Mouse (Mus musculus): Measurements from ENCODE around the gene Aarsd1. TPM values are rescaled to one million over a fixed set of nuclear protein-coding genes. Genes with fewer than 3 reads are reported as not detected.
"Not testable (repeated sequence)": the region's sequence is repeated elsewhere in the genome, so short reads cannot be mapped to it uniquely, and the experiment has no call there.

Aarsd1 gene
- polyA plus RNA-seq, 1 experiment, result 18.7 TPM

DNA sequence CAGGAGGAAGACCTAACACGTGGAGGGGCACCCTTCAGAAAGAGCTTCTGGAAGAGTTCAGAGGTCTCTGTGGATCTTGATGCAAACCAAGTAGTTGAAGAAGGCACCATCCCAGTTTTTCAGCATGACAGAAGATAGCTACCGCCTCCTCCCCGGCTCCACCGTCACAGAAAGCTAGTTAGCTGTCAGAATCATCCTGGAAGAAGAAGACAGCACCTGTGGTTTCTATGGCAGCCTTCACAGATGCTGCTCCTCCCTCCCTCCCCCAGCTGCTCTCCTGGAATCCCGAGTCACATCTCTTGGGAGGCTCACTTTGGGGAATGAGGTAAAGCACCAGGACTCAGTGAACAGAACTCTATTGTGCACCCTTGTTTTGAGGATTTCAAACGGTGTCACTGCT lies 1.6 kb upstream of the Aarsd1 start:
- Histone ChIP-seq H3K36me3 (ENCODE audit: control insufficient read depth, insufficient read depth, low read length) (no peaks in the 10 kb centered on the region), H3K4me1 (ENCODE audit: control insufficient read depth, insufficient read depth, low read length) (peaks cover 1% of the 10 kb centered on the region), H3K4me3 (ENCODE audit: control insufficient read depth, low read depth, low read length) (no peak overlapping the region), H3K27me3 (ENCODE audit: control insufficient read depth, insufficient read depth, low read length) (no peaks in the 10 kb centered on the region), H3K27ac (ENCODE audit: control insufficient read depth, insufficient read depth, low read depth, low read length) (no peak overlapping the region)
- TF ChIP-seq CTCF (IDR thresholded peaks at IDR 0.05; ENCODE audit: control insufficient read depth, insufficient read depth, insufficient replicate concordance, low read depth, low read length) (no peak), POLR2A (IDR thresholded peaks at IDR 0.05; ENCODE audit: control insufficient read depth, low read depth, low read length) (no peak)

DNA sequence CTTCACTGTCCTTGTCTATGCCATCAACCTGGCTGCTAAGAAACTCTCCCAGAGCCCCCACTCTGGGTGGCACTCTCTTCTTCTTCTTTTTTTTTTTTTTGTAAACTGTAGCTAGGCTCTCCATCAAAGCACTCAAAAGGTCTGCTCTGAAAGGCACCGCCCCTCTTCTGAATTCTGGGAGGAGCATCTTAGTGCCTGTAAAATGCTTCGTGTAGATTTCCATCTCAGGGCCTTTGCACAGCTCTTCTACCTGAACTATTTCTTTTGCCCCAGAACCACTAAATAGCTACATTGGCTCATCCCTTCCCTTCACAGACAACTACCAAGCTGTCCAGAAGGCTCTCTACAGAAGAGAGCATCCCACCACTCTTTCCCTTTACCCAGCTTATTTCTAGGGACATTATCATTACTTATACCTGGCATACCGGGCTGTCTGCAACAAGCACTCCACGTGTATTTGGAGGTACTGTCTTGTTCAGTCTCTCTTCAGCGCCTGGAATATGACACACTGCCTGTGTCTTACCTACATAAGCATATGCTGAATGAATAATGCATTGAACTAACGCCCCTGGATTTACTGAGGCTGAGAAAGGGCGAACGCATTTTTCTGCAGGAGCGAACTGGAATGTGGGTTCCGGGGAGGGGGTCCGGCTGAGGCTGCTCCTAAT lies 848 bp downstream of the Aarsd1 start:
- no peak for TF ChIP-seq CTCF (IDR thresholded peaks at IDR 0.05; ENCODE audit: control insufficient read depth, insufficient read depth, insufficient replicate concordance, low read depth, low read length)
- no peak for TF ChIP-seq POLR2A (IDR thresholded peaks at IDR 0.05; ENCODE audit: control insufficient read depth, low read depth, low read length)
- H3K27ac ChIP-seq (ENCODE audit: control insufficient read depth, insufficient read depth, low read depth, low read length), result peak overlapping the region; percentile 74; the same call in 1 of the 2 replicates
- no peaks in the 10 kb centered on the region; the same call in none of the 2 replicates for H3K4me1 ChIP-seq (ENCODE audit: control insufficient read depth, insufficient read depth, low read length)

DNA sequence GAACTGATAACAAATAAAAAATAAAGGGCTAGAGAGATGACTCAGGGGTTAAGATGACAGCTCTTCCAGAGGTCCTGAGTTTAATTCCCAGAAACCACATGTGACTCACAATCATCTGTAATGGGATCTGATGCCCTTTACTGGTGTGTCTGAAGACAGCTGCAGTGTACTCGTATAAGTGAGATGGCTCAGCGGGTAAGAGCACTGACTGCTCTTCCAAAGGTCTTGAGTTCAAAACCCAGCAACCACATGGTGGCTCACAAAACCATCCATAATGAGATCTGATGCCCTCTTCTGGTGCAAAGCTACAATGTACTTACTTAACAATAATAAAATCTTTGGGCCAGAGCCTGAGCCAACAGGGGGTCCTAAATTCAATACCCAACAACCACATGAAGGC lies 2.1 kb downstream of the Aarsd1 start:
- TF ChIP-seq POLR2A (IDR thresholded peaks at IDR 0.05; ENCODE audit: control insufficient read depth, low read depth, low read length), result no peak
- TF ChIP-seq CTCF (IDR thresholded peaks at IDR 0.05; ENCODE audit: control insufficient read depth, insufficient read depth, insufficient replicate concordance, low read depth, low read length), result no peak
- no peaks in the 10 kb centered on the region; the same call in none of the 2 replicates for H3K4me1 ChIP-seq (ENCODE audit: control insufficient read depth, insufficient read depth, low read length)
- no peak overlapping the region for H3K4me3 ChIP-seq (ENCODE audit: control insufficient read depth, low read depth, low read length)
- no peak overlapping the region for H3K27ac ChIP-seq (ENCODE audit: control insufficient read depth, insufficient read depth, low read depth, low read length)
- H3K36me3 ChIP-seq (ENCODE audit: control insufficient read depth, insufficient read depth, low read length), result peaks cover 6% of the 10 kb centered on the region
- no peaks in the 10 kb centered on the region for H3K27me3 ChIP-seq (ENCODE audit: control insufficient read depth, insufficient read depth, low read length)

More for the DNA sequence above, 848 bp downstream of the Aarsd1 start:
- peaks cover 2% of the 10 kb centered on the region for H3K36me3 ChIP-seq (ENCODE audit: control insufficient read depth, insufficient read depth, low read length)
- peak overlapping the region; percentile 99 for H3K4me3 ChIP-seq (ENCODE audit: control insufficient read depth, low read depth, low read length)
- H3K27me3 ChIP-seq (ENCODE audit: control insufficient read depth, insufficient read depth, low read length), result no peaks in the 10 kb centered on the region

DNA sequence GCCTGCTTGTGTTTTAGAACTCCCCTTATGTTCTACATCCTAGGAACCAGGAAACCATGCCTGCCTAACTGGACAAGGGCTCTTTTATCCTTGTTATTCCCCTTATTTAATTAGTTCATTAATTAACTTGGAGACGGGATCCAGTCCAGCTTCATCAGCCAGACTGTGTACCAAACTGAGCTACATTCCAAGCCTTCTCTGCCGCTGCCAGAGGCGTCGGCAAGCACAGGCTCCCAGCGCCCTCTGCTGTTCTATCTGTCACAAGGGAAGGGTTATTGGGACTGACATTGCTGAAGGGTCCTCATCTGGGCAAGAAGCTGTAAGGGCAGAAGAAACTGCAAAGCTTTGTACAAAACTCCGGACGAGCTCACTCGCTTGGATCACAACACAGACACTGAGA lies 22.3 kb downstream of the Aarsd1 start:
- no peaks in the 10 kb centered on the region for H3K27me3 ChIP-seq (ENCODE audit: control insufficient read depth, insufficient read depth, low read length)
- no peaks in the 10 kb centered on the region for H3K36me3 ChIP-seq (ENCODE audit: control insufficient read depth, insufficient read depth, low read length)
- H3K4me1 ChIP-seq (ENCODE audit: control insufficient read depth, insufficient read depth, low read length), result no peaks in the 10 kb centered on the region
- TF ChIP-seq POLR2A (IDR thresholded peaks at IDR 0.05; ENCODE audit: control insufficient read depth, low read depth, low read length) (no peak), CTCF (IDR thresholded peaks at IDR 0.05; ENCODE audit: control insufficient read depth, insufficient read depth, insufficient replicate concordance, low read depth, low read length) (peak; percentile 72; the same call in 1 of the 2 replicates)
- H3K27ac ChIP-seq (ENCODE audit: control insufficient read depth, insufficient read depth, low read depth, low read length), result no peak overlapping the region
- no peak overlapping the region for H3K4me3 ChIP-seq (ENCODE audit: control insufficient read depth, low read depth, low read length)

DNA sequence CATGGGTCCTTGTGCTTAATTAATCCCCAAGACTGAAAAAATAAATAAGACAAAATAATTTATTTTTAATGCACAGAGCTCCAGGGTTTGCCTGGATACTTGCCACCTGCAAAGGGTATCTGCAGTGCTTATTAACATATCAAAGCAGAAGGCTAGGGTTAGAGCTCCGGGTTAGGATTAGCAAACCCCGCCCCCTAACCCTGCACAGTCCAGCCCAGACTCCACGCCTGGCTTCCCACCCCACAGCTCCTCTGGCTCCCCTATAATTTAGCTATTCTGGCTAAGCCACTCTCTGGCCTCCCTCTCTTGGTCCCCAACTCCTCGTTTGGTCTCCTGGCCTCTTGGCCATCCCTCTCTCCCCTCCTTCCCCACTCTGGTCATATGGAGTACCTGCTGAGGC lies 35.6 kb downstream of the Aarsd1 start:
- Histone ChIP-seq H3K36me3 (ENCODE audit: control insufficient read depth, insufficient read depth, low read length) (no peaks in the 10 kb centered on the region), H3K27me3 (ENCODE audit: control insufficient read depth, insufficient read depth, low read length) (no peaks in the 10 kb centered on the region), H3K4me1 (ENCODE audit: control insufficient read depth, insufficient read depth, low read length) (no peaks in the 10 kb centered on the region), H3K4me3 (ENCODE audit: control insufficient read depth, low read depth, low read length) (no peak overlapping the region), H3K27ac (ENCODE audit: control insufficient read depth, insufficient read depth, low read depth, low read length) (no peak overlapping the region)
- no peak for TF ChIP-seq POLR2A (IDR thresholded peaks at IDR 0.05; ENCODE audit: control insufficient read depth, low read depth, low read length)
- TF ChIP-seq CTCF (IDR thresholded peaks at IDR 0.05; ENCODE audit: control insufficient read depth, insufficient read depth, insufficient replicate concordance, low read depth, low read length), result no peak

DNA sequence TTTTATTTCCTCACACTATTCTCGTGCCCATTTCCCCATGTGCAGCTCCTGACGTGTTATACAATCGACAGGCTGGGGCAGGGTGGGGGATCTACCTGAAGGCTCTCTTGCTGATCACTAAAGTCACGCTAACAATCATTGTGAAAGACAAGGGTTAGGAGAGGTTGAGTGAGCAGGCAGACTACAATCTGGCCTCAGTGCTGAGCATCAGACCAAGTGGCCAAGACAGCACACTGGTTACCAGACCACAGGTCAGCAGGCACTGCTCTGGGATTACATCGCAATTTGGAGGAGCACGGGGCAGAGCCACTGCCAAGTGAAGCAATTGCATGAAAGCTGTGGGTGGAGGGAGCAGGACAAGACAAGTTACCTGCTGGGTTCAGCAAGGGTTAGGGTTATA lies 38.5 kb downstream of the Aarsd1 start:
- TF ChIP-seq CTCF (IDR thresholded peaks at IDR 0.05; ENCODE audit: control insufficient read depth, insufficient read depth, insufficient replicate concordance, low read depth, low read length) (no peak), POLR2A (IDR thresholded peaks at IDR 0.05; ENCODE audit: control insufficient read depth, low read depth, low read length) (no peak)
- Histone ChIP-seq H3K27ac (ENCODE audit: control insufficient read depth, insufficient read depth, low read depth, low read length) (no peak overlapping the region), H3K27me3 (ENCODE audit: control insufficient read depth, insufficient read depth, low read length) (no peaks in the 10 kb centered on the region), H3K4me3 (ENCODE audit: control insufficient read depth, low read depth, low read length) (no peak overlapping the region), H3K36me3 (ENCODE audit: control insufficient read depth, insufficient read depth, low read length) (no peaks in the 10 kb centered on the region), H3K4me1 (ENCODE audit: control insufficient read depth, insufficient read depth, low read length) (no peaks in the 10 kb centered on the region)

DNA sequence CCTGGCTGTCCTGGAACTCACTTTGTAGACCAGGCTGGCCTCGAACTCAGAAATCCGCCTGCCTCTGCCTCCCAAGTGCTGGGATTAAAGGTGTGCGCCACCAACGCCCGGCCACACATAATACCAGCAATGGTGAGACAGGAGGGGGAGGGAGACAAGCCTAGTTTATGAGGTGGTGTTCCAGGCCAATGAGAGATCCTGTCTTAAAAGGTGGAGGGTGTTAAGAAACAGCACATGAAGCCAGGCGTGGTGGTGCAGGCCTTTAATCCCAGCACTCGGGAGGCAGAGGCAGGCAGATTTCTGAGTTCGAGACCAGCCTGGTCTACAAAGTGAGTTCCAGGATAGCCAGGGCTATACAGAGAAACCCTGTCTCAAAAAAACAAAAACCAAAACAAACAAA lies 39.2 kb downstream of the Aarsd1 start:
- H3K27ac ChIP-seq (ENCODE audit: control insufficient read depth, insufficient read depth, low read depth, low read length); H3K27me3 ChIP-seq (ENCODE audit: control insufficient read depth, insufficient read depth, low read length); H3K36me3 ChIP-seq (ENCODE audit: control insufficient read depth, insufficient read depth, low read length); H3K4me1 ChIP-seq (ENCODE audit: control insufficient read depth, insufficient read depth, low read length); H3K4me3 ChIP-seq (ENCODE audit: control insufficient read depth, low read depth, low read length): not testable (repeated sequence)

All from testis, adult 2 months (tissue).